Mouse (Mus musculus): ENCODE data around the gene Mettl14.

Mettl14 gene

DNA sequence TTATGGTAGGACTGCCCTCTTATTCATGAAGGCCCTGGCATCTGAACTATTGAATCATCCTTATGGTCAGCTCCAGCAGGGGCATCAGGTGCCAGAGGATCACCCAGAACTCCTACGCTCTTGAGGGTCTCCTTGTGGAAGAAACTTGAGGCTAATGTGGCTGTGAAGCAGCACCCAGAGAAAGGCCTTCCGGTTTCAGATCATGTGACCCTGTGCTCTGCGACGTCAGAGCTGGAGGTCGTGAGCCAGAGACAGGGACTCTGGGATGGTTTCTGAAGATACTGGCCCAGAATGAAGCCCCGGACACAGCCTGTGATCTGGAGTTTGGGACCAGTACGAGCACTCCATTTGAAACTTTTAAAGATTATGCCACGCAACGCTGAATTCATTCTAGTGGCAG is 65.6 kb downstream of the Mettl14 start:
- no peak for DNase-seq (ENCODE audit: low spot score in 2 of 2)
